ENCODE assay signal across 9 mouse cellular contexts in the genomic region with DNA sequence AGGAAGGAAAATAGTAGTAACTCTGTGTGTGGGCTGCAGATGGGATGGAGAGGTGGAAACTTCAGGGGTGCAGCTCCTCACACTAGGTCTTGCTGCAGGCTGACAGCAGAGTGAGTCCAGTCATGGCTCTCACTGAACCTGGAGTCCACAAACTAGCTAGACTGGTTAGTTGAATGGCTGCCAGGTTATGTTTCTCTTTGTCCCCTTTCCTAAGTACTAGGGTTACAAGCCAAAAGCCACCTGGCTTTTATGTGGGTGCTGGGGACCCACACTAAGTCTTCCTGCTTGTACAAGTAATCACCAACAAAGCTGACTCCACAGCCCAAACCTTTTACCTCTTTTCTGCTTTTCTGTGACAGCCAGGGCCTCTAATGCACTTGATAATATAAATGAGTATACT.
"Had no signal": no experiment of that assay in that cellular context is flagged by ENCODE, and none has a peak within 500 bp of the region (broad histone marks: within the 10 kb centered on the region; RNA-seq: fewer than 3 reads in every experiment).

No protein-coding gene starts in this region.

- H3K9me3 ChIP-seq: limb, embryonic 13.5 days; midbrain, embryonic 13.5 days had no signal

- H3K4me1 ChIP-seq: limb, embryonic 13.5 days; midbrain, embryonic 13.5 days had no signal

- H3K27ac ChIP-seq: limb, embryonic 13.5 days; macrophage; midbrain, embryonic 13.5 days had no signal

- H3K4me2 ChIP-seq: limb, embryonic 13.5 days; liver, embryonic 11.5 days; midbrain, embryonic 13.5 days had no signal

- H3K27me3 ChIP-seq: limb, embryonic 13.5 days; midbrain, embryonic 13.5 days had no signal

- ATAC-seq: intestine, embryonic 16.5 days; midbrain, embryonic 13.5 days had no signal

- H3K4me3 ChIP-seq: limb, embryonic 13.5 days; midbrain, embryonic 13.5 days had no signal

- DNase-seq: kidney, postnatal 14 days; right cerebral cortex, postnatal 14 days; thymus, adult 18-20 months; thymus, postnatal 14 days had no signal

- H3K9ac ChIP-seq: limb, embryonic 13.5 days; midbrain, embryonic 13.5 days had no signal
